Mouse (Mus musculus) embryo, embryonic 11 days (tissue): Measurements from ENCODE around the gene Loxl4.

Experiments used
- DNase-seq: peaks from one replicate; pipeline ENCODE4 v3.0.0-alpha.2; 2015

Gene Loxl4

GRCm38 (mm10) chr19:42612654-42613053, at the start of gene Loxl4:
TSS of gene Loxl4 (minus strand) at chr19:42612813.
- peak; percentile 50 for DNase-seq

DNA sequence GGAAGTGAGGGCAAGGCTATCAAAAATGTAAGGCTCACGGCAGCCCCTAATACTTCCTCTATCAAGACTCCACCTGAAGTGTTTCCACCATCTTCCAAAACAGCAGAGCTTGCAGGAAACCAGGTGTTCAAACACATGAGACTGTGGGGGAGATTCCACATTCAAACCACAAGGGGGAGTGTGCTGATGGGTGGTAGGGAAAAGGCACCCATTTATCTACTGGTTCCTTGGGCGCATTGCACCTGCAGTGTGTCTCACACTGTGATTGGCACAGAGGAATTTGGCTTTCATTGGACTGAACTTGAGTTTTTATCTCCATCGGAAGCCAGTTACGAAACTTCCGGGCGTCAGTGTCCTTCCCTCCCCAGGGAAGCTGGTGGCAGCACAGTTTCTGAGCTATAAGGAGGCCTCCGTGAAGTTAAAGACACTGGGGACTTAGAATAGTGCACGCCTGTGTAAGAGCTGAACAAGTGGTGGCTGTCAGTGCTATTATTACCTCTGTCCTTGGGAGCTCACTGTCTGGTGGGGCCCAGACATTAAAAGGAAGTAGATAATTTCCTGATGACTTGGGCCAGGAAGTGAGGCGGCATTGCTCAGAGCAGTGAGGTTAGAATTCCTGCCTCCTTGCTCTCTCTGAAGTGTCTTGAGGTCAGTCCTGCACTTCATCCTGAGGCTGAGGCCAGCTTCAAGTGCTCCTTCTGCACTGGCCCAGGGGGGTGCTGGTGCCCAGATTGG, 49.0 kb upstream of the Loxl4 start:
- no peak for DNase-seq

- no peak for DNase-seq
Measured at GRCm38 (mm10) chr19:42660244-42660565, 47.6 kb upstream of the Loxl4 start.

GRCm38 (mm10) chr19:42659354-42660243, 47.0 kb upstream of the Loxl4 start:
- DNase-seq, result no peak

DNA sequence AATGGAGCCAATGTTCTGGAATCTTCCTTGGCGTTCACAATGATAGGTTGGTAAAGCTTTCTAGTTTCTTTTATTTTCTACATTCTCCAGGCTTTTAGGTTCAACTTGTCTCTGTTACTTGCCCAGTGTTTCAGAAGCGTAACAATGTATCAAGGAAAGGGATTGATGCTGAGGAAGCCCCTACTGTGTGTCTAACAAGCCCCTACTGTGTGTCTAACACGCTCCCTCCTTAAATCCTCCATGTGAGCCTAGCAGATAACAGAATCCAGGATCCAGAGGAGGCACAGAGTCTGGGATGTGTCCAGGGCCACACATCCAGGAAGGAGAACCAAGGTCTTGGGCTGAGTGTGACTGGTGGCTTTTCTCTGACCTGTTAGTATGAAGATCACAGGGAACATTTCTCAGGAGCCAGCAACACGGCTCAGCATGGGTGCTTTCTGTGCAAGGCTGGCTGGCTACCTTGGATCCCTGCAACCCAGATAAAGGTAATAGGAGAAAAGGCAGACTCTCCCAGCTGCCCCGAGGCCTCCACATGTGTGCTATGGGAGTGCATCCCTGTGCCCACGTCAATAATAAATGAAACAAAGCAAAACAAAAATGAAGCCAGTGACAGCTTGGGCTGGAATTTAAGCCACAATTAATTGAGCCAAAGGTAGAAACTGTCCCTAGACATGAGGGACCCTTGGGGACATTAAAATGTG, 46.0 kb upstream of the Loxl4 start:
- DNase-seq, result no peak

GRCm38 (mm10) chr19:42657769-42658168, 45.2 kb upstream of the Loxl4 start:
- DNase-seq, result no peak

- no peak for DNase-seq
Measured at GRCm38 (mm10) chr19:42657306-42657705, 44.7 kb upstream of the Loxl4 start.

DNA sequence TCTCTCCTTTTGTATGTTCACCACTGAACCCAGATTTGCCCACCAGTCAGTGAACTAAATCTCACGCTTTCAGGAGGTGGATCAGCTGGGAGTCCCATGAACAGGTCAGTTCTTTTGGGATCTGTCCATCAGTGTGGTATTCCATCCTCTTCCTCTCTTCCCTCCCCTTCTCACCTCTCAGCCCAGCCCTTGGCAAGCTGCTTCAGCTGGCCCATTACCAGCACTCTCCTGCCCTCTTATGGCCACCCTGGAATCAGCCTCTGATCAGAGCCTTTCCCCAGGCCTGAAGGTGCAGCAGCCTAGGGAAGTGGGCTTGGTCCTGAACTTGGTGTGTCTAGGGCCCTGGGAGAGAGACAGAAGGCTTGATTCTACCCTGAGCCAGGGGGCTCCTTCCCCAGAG, 42.4 kb upstream of the Loxl4 start:
- peak; percentile 82 for DNase-seq

GRCm38 (mm10) chr19:42653091-42653490, 40.5 kb upstream of the Loxl4 start:
- no peak for DNase-seq

DNA sequence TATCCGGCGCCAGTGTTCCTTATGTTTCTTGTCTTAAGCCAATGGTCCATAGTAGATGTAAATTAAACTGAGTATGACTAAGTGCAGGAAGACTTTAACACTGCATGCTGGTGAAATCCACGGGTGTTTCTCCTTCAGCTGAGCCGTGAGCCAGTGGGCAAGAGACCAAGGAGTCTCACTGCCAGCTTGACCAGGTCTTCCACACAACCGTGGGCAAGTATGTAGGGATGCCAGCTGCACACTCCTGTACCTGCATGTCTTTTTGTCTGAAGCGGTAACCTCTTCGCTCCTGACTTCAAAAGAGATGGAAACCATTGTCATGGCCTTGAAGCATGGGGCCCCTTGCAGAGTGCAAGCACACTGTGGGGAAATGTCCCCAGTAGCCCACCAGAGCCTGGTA, 39.8 kb upstream of the Loxl4 start:
- no peak for DNase-seq

GRCm38 (mm10) chr19:42640211-42640610, 27.6 kb upstream of the Loxl4 start:
- no peak for DNase-seq

DNA sequence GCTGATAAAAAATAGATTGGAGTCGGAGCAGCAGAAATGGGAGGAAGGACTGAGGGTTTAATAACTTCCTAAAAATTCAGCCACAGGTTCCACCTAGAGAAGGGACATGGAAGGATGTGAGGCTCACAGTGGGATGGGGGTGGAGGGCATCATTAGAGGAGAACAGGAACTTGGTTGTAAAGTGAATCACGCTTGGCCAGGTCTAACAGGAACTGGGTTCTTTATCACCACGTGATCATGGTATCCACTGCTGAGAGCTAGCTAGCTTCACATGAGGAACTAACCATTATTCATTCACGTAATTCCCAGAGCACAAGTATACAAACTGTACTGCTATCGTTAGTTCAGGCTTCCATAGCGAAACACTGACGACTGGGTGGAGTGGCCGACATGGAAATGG, 26.9 kb upstream of the Loxl4 start:
- no peak for DNase-seq

- peak; percentile 61 for DNase-seq
Measured at GRCm38 (mm10) chr19:42638604-42639481, 26.2 kb upstream of the Loxl4 start.

DNA sequence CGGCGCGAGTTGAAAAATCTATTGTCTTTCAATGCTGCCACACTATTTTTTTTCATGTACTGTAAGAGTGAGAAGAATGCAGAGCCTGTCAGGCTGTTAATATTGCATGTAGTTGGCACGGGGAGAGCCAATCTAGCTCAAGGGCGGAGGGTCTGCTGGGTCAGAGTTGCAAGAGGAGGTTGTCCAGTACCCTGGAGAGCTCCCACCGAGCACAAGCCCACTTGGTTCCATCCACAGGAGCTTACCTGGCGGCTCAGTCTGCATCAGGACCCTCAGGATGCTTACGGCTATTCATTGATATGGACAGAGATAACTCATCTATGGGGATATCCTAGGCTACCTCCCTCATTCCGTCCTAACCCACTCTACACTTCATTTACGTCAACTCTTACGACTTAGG, 24.0 kb upstream of the Loxl4 start:
- peak; percentile 75 for DNase-seq

- no peak for DNase-seq
Measured at GRCm38 (mm10) chr19:42633650-42634049, 21.0 kb upstream of the Loxl4 start.

GRCm38 (mm10) chr19:42632301-42632700, 19.7 kb upstream of the Loxl4 start:
- no peak for DNase-seq

- peak; percentile 61 for DNase-seq
Measured at GRCm38 (mm10) chr19:42631541-42631961, 18.9 kb upstream of the Loxl4 start.

DNA sequence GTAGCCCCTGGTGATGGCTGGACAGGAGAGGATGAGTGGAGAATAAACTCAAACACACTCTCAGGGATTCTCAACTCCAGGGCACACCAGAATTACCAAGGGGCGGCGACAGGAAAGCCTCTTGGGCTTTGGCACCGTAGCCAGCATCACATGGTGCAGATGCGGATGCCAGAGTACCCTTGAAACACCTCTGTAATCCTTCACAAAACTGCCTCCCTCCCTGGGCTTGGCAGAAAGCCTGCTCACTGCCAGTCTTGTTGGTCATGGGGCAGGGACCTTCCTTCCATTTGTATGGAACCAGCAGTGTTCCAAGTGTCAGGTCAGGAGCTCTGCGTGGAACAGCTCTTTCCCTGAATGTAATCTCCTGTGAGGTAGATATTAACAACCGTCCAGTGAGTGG, 15.5 kb upstream of the Loxl4 start:
- no peak for DNase-seq

DNA sequence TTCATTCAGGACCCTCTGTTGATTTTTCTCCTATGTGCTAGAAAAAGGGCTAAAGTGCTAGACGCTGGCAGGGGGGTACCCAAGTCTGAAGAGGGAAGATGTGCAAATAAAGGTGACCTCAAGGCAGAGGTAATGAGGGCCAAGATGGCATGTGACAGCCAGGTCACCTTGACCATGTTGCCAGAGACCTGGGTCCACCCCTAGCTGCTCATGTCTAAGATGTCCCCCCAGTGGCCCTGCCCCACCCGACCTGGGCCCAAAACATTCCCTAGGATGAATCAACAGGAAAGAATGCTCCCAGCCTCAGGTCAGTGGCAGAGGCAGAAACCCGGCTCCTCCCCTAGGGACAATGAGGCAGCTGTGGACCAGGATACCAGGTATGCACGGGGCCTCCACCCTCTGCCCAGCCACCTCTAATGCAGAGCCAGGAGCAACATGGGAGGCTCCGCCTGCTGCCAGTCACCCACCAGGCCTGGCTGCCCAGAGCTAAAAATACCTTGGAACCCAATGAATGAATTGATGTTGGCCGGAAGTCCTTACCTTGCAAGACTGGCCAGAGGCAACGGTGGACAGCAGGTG, 1.1 kb upstream of the Loxl4 start:
- no peak for DNase-seq

DNA sequence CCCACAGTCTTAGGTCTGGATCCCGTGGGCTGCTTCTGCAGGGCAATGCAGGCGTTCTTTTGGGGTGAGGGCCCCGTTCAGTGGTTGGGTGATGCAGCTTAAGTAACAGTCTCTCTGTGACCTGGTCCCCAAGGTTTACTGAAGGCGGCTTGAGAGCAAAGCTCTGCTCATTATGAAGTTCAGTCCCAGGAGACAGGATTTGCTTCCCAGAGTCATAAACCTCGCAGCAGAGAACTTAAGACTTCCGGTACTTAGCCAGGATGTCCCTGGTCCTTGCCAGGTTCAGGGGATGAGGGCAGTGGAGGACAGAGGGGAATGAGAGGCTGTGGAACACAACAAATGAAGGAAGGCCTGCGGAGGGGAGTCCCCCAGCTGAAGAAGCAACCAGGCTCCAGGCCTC, 503 bp upstream of the Loxl4 start:
- DNase-seq, result peak; percentile 30

- no peak for DNase-seq
Measured at GRCm38 (mm10) chr19:42611746-42612145, 867 bp downstream of the Loxl4 start.

DNA sequence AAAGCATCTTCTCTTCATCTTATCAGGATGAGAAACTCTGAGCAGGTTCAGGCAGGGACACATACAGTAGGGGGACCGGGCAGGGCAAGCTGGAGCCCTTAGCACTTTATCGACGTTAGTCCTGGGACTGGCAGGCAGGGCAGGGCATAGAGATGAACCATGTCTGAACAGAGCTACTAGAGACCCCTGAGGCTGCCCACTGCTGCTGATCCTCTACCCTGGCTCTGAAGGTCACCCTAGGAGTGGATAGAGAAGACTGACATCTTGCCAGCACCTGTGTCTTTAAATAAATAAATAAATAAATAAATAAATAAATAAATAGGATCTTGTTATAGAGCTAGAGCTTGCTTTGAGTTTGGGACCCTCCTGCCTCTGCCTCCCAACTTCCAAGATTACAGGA, 2.9 kb downstream of the Loxl4 start:
- DNase-seq, result no peak
